Mouse (Mus musculus) cerebellum, postnatal 14 days (tissue): ENCODE measurements around the gene Bmp6.
A peak's percentile ranks its signal among the peaks of the same experiment; 100 is the strongest.

Experiments
- DNase-seq, 2 experiments: peaks; one replicate each; pipeline ENCODE4 v3.0.0; 2021; ENCODE audit warnings: mixed read lengths in 2 of 2

Bmp6 gene

GRCm38 (mm10) chr13:38354284-38354683, 9.4 kb downstream of the Bmp6 start:
- no peak for DNase-seq

GRCm38 (mm10) chr13:38359045-38359444, 14.1 kb downstream of the Bmp6 start:
- DNase-seq = no peak

GRCm38 (mm10) chr13:38362751-38363150, 17.8 kb downstream of the Bmp6 start:
- DNase-seq = no peak

- no peak for DNase-seq
These were observed 19.0 kb downstream of the Bmp6 start for GRCm38 (mm10) chr13:38363869-38364268.

- no peak for DNase-seq
These were observed 24.7 kb downstream of the Bmp6 start for GRCm38 (mm10) chr13:38369624-38370023.

- peak; percentile 18 to 28 for DNase-seq
These were observed 31.2 kb downstream of the Bmp6 start for GRCm38 (mm10) chr13:38376071-38376470.

- DNase-seq = no peak
These were observed 32.4 kb downstream of the Bmp6 start for GRCm38 (mm10) chr13:38377355-38377754.

GRCm38 (mm10) chr13:38379806-38380205, 34.9 kb downstream of the Bmp6 start:
- no peak for DNase-seq

GRCm38 (mm10) chr13:38386035-38386559, 41.2 kb downstream of the Bmp6 start:
- no peak for DNase-seq

- no peak for DNase-seq
These were observed 42.6 kb downstream of the Bmp6 start for GRCm38 (mm10) chr13:38387453-38388040.

GRCm38 (mm10) chr13:38393444-38393843, 48.5 kb downstream of the Bmp6 start:
- DNase-seq = no peak

- no peak for DNase-seq
These were observed 50.1 kb downstream of the Bmp6 start for GRCm38 (mm10) chr13:38395026-38395425.

- no peak for DNase-seq
These were observed 52.2 kb downstream of the Bmp6 start for GRCm38 (mm10) chr13:38397007-38397545.

GRCm38 (mm10) chr13:38398658-38399057, 53.8 kb downstream of the Bmp6 start:
- no peak for DNase-seq

GRCm38 (mm10) chr13:38400662-38401061, 55.8 kb downstream of the Bmp6 start:
- DNase-seq = no peak

- DNase-seq = peak; percentile 25 to 26
These were observed 62.9 kb downstream of the Bmp6 start for GRCm38 (mm10) chr13:38407611-38408315.

- no peak for DNase-seq
These were observed 63.7 kb downstream of the Bmp6 start for GRCm38 (mm10) chr13:38408636-38409035.

- peak; percentile 71 to 80 for DNase-seq
These were observed 65.5 kb downstream of the Bmp6 start for GRCm38 (mm10) chr13:38410322-38410865.

- DNase-seq = no peak
These were observed 74.9 kb downstream of the Bmp6 start for GRCm38 (mm10) chr13:38419781-38420180.

- no peak for DNase-seq
These were observed 77.6 kb downstream of the Bmp6 start for GRCm38 (mm10) chr13:38422491-38422890.

GRCm38 (mm10) chr13:38425294-38425693, 80.4 kb downstream of the Bmp6 start:
- DNase-seq = no peak

GRCm38 (mm10) chr13:38429671-38430070, 84.8 kb downstream of the Bmp6 start:
- no peak for DNase-seq

GRCm38 (mm10) chr13:38430075-38430474, 85.2 kb downstream of the Bmp6 start:
- no peak for DNase-seq

- DNase-seq = no peak
These were observed 89.9 kb downstream of the Bmp6 start for GRCm38 (mm10) chr13:38434831-38435230.
